Mouse (Mus musculus) cerebellum, adult 9-11 months (tissue): ENCODE results near the gene Zic4.

ENCODE experiments used
- DNase-seq: peaks from one replicate; pipeline ENCODE4 v3.0.0; 2022

The Zic4 gene

DNA sequence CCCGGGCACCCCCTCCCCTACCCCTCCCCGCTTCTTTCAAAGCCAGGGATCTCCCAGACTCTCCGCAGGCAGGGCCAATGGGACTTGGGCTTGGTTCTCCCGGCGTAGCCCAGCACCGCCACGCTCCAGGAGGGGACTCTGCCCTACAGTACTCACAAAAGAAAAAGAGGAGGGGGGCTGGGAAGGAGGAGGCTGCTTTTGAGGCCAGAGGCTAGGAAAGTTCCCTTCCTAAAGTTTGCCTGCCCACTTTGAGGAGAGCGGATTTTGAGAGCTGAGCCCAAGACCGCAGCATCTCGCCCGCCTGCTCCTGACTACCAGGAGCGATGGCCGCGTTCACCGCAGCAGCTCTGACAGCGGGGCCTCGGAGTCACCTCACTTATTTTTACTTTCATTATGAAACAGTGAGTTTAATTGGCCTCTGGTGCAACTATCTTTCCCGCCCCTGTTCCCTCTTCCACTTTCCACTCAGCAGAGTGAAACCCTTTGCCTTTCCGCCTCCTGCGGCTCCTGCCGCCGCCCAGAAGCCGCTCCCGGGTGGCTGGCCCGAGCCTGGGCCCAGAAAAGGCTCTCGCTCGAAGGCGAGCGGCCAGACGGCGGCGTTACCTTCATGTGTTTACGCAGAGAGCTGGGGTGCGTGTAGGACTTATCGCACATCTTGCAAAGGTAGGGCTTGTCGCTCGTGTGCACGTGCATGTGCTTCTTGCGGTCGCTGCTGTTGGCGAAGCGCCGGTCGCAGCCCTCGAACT is at the start of gene Zic4:
TSS of gene Zic4 (plus strand) at position 558 of the 746 bp plus-strand sequence.
- peak; percentile 63 for DNase-seq

DNA sequence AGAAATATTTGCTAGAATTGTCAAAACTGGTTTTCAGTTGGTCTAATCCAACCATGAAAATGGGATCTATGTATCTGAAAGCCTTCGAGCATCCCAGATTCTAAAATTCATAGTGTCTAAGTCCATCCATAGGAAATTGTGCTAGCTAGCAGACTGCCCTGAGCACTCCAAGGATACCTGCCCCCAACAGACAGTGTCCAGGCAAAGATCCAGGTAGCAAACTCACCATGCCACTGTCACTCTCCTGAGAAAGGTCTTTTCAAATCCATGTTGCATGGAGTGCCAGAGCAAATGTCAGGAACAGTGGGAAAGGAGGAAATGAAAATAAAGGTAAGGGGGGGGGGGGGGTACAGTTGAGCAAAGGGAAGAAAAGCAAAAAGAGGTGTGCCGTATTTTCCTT is 14.6 kb upstream of the Zic4 start:
- peak; percentile 87 for DNase-seq

DNA sequence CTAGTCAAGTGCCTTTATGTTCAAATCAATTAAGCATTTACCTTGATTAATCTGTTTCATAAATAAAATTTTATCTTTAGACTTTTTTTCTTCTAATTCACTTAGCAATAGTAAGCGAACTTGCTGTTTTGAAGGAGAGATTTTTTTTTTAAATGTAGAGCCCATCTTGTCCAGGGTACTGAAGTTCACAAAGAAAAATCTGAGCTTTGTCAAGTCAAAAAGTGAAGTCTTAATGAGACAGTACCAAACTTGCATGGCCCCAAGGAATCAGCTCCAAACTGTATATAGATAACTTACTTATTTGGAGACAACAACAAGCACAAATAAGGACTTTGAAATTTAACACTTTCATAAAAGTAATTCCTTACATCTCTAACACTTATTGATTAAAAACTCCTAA is 13.5 kb upstream of the Zic4 start:
- no peak for DNase-seq

DNA sequence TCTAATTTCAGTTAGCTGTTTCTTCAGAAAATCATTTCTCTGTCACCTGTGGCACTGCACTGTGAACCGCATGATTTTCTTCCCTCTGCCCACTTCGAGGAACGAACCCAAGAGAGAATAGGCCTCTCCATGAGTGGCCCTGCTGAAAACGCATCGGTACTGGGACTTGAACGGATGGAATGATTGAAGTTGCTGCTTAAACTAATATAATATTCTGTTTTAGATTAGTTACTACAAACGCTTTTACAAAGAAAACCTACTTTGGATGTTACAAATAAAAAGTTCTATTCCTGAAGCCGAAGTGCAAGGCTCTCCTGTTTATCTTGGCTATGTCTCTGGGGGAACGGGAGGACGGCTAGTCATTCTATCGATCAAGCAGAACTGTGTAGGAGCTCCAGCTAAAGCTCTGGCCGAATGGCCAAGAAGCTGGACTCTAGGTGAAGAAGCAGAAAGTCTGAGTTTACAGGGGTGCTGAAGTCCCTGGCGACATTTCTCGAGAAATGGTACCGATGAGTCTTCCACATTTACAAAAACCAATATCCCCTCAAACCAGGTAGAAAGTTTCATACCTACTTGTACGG is 11.9 kb upstream of the Zic4 start:
- DNase-seq, result peak; percentile 49

DNA sequence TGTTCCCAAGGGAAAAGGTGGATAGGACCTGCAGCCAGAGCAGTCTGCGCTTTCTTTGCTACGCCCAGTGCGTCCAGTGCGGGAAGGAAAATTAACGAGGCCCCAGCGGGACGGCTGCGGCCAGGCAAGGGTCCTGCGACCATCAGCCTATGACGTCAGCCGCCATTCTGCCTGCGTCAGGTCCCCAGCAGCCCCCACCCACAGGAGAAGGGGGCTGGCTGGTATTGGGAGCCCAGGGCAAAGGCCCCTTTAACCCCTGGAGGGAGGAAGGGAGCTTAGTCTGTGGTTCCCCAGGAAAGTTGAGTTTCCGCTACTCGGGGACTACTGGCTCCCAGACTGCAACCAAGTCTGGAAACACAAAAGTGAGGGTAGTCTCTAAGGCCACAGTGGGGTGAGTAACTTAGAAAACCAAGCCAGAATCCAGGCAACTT is 11.3 kb upstream of the Zic4 start:
- peak; percentile 74 for DNase-seq

DNA sequence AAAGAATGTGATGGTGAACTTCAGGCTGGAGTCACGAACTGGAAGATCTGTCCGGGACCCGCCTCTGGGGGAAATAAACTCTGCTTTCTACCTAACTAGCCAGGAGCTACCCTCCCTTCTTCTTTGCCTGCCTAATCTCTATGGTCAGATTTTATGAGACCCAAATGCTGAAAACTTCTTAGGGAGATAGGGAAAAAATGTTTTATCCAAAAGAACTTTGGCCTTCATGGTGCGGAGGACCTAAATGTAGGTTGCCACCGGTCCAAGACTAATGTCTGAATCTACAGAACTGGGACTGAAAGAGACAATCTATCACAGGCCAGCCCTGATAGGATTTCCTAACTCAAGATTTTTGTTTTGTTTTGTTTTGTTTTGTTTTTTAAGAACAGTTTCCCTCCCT is 10.9 kb upstream of the Zic4 start:
- DNase-seq, result no peak

DNA sequence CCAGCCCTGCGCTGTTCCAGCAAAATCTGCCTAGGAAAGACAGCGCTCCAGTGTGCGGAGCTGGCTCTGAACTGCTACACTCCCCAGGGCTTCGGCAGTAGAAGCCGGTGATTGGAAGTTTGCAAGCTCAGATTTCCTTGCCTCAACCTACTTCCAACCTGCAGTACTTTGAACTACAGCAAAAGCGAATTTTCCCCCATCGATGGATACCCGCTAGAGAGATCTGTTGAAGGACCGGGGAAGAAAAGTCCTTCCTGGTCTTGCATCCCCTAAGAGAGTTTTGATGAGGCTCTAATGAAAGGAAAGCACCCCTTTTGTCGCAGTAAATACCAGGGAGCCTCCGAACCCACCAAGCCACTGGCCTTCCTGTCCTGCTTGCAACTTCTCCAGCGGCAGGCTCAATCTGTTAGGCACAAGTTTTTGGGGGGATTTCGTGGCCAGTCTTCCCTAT is 10.2 kb upstream of the Zic4 start:
- DNase-seq, result peak; percentile 70

DNA sequence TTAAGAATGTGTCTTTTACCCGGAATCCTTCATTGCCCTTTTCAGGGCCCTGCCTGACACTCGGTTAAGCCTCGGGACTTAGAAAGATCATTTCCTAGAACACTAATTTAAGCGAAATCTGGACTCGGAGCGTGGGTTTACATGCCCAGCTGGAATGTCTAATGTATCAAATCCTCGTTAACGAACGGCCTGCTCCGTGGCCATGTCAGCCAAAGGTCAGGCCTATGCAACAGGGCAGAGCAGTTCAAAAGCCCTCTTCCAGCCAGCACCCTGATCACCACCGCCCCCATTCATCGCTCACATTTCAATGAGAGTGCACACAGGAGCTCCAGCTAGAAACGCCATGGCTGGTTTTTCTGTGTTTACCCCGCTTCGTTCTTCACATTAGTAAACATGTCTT is 9.4 kb upstream of the Zic4 start:
- peak; percentile 73 for DNase-seq

DNA sequence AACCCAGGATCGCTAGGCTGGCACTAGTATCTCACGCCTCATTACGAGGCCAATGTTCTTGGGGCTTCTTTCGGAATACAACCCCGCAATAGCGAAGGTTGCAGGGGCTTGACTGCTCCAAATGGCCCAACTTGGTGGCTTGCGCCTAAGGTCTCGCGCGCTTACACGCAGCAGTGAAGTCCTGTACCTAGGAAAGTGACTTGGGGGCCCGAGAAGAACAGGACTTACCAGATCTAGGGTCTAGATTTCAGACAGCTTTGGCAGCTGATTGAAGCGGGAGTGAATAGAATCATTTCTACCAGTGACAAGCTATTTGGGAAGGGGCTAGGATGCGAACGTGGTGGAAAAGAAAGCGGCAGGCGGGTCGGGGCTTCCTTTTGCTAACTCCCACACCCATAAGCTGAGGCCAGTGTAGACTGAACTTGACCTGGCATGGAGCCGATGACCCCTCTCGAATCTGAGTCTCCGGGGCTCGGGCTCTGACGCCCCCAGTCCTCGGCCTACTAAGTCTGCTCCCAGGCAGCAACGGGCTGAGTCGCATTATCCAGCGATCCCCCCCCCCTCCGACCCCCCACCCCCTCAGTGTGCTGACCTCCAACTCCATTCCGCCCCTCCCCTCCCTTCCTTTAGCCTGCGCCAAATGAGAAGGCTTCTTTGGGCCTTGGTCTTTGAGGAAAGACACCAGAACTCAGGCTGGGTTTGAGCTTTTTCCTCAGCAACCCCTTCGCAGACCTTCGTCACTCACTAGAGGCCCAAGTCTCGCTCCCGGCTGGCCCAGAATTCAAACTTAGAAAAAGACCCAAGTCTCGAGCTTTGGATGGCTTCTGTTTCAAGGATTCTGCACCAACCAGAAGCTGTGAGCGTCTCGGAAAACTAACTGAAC is 8.4 kb upstream of the Zic4 start:
- DNase-seq, result peak; percentile 69

DNA sequence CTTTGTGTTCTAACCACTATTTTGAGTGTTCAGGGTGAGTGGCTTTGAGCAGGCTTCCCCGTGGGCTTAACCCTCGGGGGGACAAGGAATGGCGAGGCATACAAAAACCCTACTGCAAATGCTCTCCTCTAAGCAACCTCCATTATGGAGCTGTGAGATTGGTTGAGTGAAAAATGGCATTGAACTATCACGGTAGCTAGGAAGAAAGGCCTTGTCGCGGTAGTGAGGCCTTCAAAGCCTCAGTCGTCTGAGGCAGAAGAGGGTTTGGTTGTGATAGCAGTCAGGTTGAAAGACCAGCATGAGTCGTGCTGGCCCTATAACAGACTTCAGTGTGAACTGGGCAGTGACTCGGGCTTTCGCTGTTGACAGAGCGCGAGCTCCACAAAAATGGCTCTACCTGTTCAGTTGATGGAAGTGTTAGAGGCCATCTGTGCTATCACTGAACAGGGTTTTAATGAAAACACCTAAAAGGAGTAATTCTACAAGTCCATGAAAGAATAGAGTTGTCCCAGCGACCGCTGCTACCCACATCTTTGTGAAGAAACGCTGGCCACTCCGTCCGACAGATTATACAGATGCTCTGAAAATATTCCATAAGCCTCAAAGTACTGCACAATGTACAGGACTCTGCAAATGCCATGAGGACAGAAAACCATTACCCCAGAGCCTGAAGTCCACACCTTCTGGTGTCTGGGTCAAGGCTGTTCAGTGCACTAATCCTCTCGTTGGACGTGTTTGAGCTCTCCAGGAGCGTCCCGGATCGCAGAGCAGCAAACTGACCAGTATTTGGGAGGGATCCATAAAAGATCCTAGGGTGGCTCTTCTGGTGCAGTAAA is 7.6 kb upstream of the Zic4 start:
- peak; percentile 76 for DNase-seq

DNA sequence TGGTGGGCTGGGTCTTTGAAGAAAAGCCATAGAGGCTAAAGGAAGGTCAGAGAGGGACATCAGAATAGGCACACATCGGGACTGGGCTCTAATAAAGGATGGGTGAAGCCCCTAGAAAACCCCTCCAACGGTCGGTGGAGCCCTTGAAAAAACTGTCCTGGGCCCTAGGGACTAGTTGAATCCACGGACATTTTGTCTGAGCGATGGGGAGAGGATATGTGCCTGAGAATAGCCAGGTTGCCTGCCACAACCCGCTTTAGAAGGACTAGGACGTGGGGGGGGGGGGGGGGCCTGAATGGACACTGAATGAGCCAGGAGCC is 7.0 kb upstream of the Zic4 start:
- no peak for DNase-seq

DNA sequence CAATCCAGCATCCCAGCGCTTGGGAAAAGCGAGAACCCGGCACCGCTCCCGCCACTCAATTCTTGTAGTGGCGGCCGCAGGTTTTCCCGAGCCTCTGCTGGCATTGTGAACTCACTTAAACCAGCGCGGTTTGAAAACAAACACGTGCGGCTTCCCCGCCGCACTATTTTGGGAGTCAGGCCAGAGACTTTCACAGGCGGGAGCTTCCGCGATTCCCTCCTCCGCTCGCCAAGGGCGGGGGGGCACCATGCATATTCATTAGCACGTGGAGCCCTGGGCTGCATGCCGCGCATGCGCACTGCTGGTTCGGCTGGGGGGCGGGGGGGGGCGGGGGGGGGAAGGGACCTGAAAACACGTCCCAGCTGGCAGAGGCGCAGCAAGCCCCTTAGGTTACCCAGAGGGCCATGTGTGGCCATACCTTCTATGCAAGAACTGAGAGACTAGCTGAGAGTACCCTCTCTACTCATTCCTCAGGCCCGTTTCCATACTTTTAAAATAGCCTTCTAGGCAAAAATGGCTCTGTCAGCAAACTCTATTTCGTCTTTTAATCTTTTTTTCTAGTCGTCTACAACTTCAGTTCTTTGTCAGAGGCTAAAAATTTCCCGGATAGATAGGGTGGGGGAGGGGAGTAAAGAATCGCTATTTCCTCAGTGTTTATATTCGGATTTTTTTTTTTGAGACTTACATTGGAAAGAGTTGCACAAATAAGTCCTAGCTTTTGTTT is 6.4 kb upstream of the Zic4 start:
- DNase-seq, result peak; percentile 96

DNA sequence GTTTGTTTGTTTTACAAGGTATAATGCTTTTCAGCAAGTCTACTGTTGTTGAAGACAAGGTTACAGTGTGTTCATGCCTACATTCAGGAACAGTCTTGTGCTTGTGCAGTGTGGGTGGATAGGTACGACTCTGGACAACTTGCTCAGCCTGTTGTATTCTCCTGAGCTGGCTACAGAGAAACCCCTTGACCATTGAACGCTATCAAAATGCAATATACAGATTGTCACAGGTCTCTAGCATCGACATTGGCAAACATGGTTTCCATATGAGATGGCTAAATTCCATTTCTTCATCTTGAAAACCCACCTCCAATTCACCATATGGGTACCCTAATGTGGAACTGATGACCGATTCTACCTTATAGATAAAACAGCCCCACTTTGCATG is 5.9 kb upstream of the Zic4 start:
- no peak for DNase-seq

DNA sequence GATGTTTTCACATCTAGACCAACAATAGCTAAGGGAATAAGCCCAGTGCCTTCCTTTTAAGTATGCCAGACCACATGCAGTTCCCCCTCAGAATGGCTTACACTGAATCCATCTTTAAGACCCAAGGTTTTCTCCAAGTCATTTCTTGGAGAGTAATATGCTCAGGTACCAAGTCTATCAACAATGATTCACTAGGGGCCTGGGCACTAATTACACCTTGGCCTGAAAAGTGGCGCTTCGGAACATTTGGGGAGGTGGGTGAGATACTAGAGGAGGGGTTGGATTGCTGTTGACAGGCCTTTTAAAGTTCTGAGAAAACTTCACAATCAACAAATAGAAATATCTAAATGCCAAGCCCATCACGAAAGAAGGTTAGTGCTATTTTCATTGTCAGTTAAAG is 4.9 kb upstream of the Zic4 start:
- no peak for DNase-seq

DNA sequence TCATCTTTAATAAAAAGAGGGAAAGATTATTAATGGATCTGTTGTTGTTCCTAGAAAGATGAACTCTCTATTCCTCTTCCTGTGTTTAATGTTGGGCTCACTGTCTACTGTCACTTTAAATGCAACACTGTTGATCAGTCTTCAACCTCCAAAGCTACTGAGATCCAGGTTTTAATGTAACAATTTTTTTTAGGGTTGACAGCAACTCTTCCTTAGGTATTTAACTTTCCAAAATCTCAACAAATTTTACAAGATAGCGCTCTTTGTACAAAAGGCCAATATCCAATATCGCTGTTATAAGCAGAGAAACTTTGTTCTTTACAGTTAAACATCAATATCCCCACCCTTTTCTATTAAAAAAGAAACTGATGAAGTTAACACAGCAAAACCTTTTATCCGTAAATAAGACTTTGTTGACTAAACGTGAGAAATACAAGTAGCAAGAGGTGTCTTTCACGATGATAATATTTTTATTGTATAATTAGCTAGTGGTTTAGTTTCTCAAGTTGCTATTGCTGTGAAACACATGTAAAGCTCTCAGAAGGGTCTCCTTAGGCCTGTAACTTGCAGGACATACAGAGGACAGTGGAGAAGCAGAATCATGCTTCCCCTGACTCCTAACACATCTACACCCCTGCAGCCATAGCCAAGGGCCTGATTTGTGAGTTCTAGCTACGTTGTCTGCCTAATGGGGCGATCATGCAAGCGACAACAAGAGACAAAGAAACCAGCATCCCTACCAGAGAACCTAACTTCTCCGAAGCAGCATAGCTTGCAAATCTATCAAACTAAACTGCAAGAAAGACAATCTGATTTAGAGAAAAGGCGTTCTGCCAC is 3.1 kb upstream of the Zic4 start:
- DNase-seq, result no peak

DNA sequence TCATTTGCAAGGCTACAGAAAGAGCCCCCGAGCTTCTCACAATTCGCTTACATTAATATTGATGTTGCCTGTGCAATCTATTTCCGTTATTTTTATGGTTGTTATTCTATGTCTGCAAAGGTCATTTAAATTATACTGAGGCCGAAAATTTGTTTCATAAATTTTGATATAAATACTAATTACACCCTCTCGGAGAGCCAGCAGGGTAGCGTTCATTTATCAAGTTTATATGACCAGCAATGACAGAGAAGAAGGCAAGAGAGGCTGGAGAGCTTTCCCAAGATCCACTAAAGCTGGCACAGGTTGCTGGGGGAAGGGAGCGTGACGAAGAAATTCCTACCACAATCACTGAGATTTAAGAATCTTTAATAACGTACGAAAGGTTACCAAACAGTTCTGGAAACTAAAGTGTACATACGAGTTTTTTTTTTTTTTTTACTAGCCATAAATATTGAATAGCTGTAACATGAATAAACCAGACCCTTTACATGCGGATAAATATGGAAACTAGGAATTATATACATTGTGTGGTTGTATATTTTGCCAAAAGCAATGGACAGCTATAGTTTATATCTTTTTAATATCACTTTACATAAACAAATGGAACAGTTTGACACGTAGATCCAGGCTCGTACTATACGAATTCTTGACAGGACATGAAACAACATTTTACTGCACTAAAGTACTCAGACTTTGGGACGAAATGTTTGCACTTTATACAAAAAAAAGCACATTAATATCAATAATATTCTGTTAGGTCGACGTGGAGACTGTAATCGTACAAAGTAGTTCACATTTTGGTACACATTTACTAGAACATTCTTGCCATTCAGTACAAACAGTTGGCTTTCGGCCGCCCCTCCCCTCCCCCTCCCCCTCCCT is 1.8 kb upstream of the Zic4 start:
- DNase-seq, result peak; percentile 5

DNA sequence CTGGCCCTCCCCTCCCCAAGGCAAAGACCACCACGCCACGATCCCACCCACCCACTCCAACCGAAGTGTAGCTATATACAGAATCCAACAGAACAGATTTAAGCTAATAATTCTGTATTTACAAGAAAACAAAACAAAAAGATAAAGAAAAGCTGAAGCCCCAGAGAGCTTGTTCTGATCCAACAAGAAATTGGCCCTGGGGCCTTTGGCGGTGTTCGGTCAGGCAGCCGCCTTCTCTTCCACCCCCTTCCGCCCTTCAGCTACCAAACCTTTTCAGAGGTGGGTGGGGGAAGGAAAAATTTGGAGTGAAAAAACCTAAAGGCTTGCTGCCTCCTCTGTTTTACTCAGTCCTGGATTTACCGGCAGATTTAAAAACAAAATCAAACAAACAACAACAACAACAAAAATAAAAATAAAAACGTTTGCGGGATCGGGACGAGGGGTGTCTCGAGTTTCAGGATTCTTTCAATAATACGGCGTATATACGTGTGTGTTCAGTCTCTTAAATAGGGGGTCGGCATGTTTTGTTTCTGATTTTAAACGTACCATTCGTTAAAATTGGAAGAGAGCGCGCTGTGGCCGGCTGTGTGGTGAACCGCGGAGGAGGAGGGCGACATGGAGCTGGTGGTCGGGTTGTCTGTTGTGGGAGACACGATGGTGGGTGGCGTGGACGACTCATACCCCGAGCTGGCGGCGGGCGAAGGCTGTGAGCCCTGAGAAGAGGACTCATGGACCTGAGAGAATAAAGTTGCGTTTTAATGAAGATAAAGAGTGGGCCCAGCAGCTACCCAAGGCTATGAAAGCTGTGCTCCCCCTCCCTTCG is 969 bp upstream of the Zic4 start:
- peak; percentile 43 for DNase-seq

DNA sequence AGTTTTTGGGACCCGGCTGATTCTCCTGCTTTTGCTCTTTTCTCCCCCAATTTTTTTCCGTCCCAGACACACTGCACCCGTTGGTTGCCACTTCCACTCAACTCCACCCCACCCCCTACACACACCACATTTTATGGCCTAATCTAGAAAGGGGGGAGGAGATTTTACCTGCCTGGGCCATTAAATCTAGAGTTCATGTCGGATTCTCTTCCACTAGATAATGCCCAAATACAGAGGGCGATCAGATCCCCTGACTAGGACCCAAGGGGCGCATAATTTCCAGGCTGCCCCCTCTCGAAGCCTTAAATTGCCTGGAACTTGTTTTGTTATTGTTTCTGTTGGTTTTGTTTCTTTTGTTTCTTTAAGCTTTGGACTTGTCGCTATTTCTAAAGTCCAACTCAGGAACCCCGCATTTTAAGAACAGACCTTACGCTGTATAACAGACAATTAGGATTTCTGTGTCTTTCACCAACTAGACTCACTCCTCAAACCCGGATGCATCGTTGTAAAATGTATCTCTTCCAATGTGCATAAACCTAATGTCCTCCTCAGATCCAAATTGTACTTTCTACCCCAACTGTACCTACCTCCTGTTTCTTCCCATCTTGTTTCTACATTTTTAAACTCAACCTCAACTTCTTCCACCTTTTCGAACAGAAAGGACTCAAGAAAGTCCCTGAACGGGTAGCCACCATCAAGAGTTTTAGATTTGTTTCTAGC is 958 bp downstream of the Zic4 start:
- DNase-seq, result peak; percentile 41

DNA sequence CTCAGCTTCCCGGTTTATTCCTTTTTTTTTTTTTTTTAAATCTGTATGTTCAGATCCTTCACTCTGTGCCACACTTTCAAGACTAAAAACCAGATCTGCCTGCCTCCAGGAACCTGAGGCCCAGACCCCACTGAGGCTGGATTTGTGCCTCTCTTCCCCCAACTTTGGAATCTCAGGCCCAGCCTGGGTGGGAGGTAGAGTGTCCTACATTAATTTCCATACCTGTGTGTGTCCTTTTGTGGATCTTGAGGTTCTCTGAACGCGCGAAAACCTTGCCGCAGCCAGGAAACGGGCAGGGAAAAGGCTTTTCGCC is 1.6 kb downstream of the Zic4 start:
- DNase-seq, result no peak
